Mouse (Mus musculus) stomach, postnatal 0 days (tissue): Measurements from ENCODE around the gene Rtl1.

Source experiments
- CTCF ChIP-seq: IDR thresholded peaks from 2 replicates; pipeline ENCODE4 v1.5.1; 2016; ENCODE audit warnings: antibody characterized with exemption, low read depth, mild to moderate bottlenecking, moderate library complexity
- EP300 ChIP-seq: optimal IDR thresholded peaks from 2 replicates; pipeline ENCODE3; 2016; ENCODE audit warnings: antibody characterized with exemption

GRCm38 (mm10) chr12:109617126-109617525 lies 17.0 kb upstream of the Rtl1 start:
- TF ChIP-seq CTCF = no peak
- TF ChIP-seq EP300 = no peak
